Mouse (Mus musculus) midbrain, embryonic 12.5 days (tissue): Measurements from ENCODE around the gene Olfr1335. TPM values are rescaled to one million over a fixed set of nuclear protein-coding genes. Genes with fewer than 3 reads are reported as not detected.
"Not testable (repeated sequence)": the region's sequence is repeated elsewhere in the genome, so short reads cannot be mapped to it uniquely, and the experiment has no call there.

ENCODE experiments used
- ATAC-seq: fragments of 200-750 bp; cut with Nextera tagmentation; 2 replicates; pipeline ENCODE4 v1.8.0; 2017; ENCODE audit warnings: low read depth, moderate TSS enrichment, moderate library complexity; ENCODE audit not compliant: low FRiP score
- H3K27ac ChIP-seq: fragments of 300-500 bp; sonication (generic); replicated peaks from 2 replicates; pipeline ENCODE4 v1.5.1; 2016; ENCODE audit warnings: mild to moderate bottlenecking
- H3K27me3 ChIP-seq: fragments of 300-500 bp; sonication (generic); 2 replicates; pipeline ENCODE4 v1.6.1; 2016; ENCODE audit warnings: mild to moderate bottlenecking
- H3K36me3 ChIP-seq: fragments of 300-500 bp; sonication (generic); 2 replicates; pipeline ENCODE4 v1.6.1; 2016
- H3K4me1 ChIP-seq: fragments of 300-500 bp; sonication (generic); 2 replicates; pipeline ENCODE4 v1.6.1; 2016
- H3K4me2 ChIP-seq: fragments of 300-500 bp; sonication (generic); replicated peaks from 2 replicates; pipeline ENCODE4 v1.6.1; 2016; ENCODE audit warnings: mild to moderate bottlenecking, moderate library complexity
- H3K4me3 ChIP-seq: fragments of 300-500 bp; sonication (generic); 2 replicates; pipeline ENCODE4 v1.5.1; 2016; ENCODE audit warnings: mild to moderate bottlenecking
- H3K9ac ChIP-seq: fragments of 300-500 bp; sonication (generic); replicated peaks from 2 replicates; pipeline ENCODE4 v1.6.1; 2016; ENCODE audit warnings: mild to moderate bottlenecking, moderate library complexity
- H3K9me3 ChIP-seq: fragments of 300-500 bp; sonication (generic); 2 replicates; pipeline ENCODE4 v1.6.1; 2016; ENCODE audit warnings: mild to moderate bottlenecking
- WGBS: fragments of 180-500 bp; shearing (Covaris S2); methylation state at CpG from one replicate; pipeline ENCODE4 v1.1.7; 2016; 5-methylcytosine and 5-hydroxymethylcytosine counted together
- polyA plus RNA-seq: library from polyadenylated mRNA; unstranded; fragments of >200 nt; fragmentation: Nextera tagmentation; extraction: Ambion mirVana; gene quantifications from 2 replicates; pipeline ENCODE4 v1.2.1, GENCODE M21; 2016

The Olfr1335 gene
- polyA plus RNA-seq: not detected in 2 replicates

DNA sequence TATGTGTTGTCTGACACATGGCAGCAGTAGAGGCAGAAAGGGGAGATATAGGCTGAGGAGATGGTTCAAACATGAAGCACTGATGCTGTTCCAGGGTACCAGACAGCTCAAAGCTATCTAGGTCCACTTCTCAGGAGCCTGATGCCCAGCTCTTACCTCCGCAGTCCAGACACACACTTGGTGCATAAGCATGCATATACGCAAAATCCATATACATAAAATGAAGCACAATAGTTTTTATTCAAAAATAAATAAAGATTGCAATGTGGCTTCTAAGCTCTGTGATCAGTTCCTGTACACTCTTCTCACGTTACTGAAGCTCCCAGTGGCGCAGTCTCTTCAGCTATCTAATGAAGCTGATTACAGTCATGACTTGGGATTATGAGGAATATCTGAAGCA lies at the start of gene Olfr1335:
Gene Olfr1335, minus strand, starts transcription at position 101 of the 400 bp plus-strand sequence.
- WGBS: 92% methylated on average over 4 of the region's 4 CpGs
- no peak within 1 kb of the TSS for H3K9ac ChIP-seq
- no peaks in the 10 kb centered on the region for H3K9me3 ChIP-seq
- no peak for ATAC-seq
- no peaks in the 10 kb centered on the region for H3K36me3 ChIP-seq
- no peaks in the 10 kb centered on the region for H3K27me3 ChIP-seq
- no peaks in the 10 kb centered on the region for H3K4me1 ChIP-seq
- no peak within 1 kb of the TSS for H3K4me2 ChIP-seq
- no peak within 1 kb of the TSS for H3K27ac ChIP-seq
- no peak within 1 kb of the TSS for H3K4me3 ChIP-seq

DNA sequence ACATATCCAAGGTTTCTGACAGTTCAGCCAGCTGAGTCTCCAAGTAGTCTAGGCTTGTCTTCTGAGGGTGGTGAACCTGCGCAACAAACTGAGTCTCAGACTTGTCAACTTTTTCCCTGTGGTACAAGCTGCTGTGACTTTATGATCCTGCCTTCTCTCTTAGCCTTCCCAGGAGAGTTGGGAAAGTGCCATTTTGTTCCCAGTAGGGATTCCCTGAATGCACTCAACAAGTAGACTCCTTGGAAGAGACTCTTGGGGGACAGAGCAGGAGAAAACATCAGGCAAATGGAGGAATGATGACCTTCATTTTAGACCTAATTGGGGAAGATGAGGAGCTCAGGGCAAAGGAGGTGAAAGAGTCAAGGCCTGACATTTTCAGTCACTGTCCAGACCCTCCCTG lies 26.4 kb upstream of the Olfr1335 start, which contains the start of gene Olfr1333:
Gene Olfr1333, minus strand, starts transcription at position 101 of the 400 bp plus-strand sequence.
- WGBS: 92% methylated on average over 1 of the region's 1 CpGs

DNA sequence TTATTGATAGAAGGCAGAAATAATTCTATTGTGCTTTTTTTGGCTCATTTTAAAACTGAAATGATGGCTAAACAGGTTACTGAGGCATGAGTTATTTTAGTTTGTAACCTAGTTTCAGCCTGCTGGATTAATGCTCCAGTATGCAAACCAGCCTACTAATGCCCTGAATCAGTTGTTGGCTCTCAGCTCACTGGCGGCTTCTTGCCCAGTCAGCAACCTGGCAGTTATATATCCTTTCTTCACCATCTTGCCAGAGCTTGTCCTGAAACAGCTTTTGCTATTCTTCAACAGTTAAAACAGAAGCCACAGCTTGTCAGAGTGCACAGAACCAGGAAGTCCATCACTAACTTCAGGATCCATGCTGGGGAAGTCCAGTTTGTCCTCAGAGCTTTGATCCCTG lies 9.2 kb upstream of the Olfr1335 start:
- Histone ChIP-seq H3K9ac (no peak overlapping the region), H3K4me1 (no peaks in the 10 kb centered on the region), H3K4me3 (no peak overlapping the region), H3K4me2 (no peak overlapping the region), H3K27me3 (no peaks in the 10 kb centered on the region), H3K9me3 (no peaks in the 10 kb centered on the region), H3K27ac (no peak overlapping the region), H3K36me3 (no peaks in the 10 kb centered on the region)
- WGBS: 91% methylated on average over 1 of the region's 1 CpGs
- ATAC-seq: no peak

More for the DNA sequence above, 26.4 kb upstream of the Olfr1335 start, which contains the start of gene Olfr1333:
- no peaks in the 10 kb centered on the region for H3K4me1 ChIP-seq
- no peaks in the 10 kb centered on the region for H3K36me3 ChIP-seq
- H3K27me3 ChIP-seq: no peaks in the 10 kb centered on the region
- H3K9ac ChIP-seq: no peak within 1 kb of the TSS
- H3K4me2 ChIP-seq: no peak within 1 kb of the TSS
- no peak within 1 kb of the TSS for H3K27ac ChIP-seq
- no peak for ATAC-seq
- H3K4me3 ChIP-seq: no peak within 1 kb of the TSS
- no peaks in the 10 kb centered on the region for H3K9me3 ChIP-seq

DNA sequence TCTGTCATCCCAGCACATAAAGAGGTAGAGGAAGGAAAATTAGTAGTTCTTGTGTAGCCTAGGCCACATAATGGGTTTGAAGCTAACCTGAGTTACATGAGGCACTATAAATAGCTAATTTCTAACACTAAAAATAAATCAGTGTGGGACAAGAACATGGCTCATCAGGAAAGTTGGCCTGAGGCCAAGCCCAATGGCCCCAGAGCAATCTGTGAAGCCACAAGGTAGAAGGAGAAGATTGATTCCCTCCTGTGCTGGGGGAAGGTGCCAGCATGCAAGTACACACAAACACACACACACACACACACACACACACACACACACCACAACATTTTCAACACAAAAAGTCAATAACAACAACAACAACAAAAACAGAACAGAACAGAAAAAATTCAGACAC lies 16.9 kb downstream of the Olfr1335 start:
- not testable (repeated sequence) for H3K4me2 ChIP-seq, ATAC-seq

DNA sequence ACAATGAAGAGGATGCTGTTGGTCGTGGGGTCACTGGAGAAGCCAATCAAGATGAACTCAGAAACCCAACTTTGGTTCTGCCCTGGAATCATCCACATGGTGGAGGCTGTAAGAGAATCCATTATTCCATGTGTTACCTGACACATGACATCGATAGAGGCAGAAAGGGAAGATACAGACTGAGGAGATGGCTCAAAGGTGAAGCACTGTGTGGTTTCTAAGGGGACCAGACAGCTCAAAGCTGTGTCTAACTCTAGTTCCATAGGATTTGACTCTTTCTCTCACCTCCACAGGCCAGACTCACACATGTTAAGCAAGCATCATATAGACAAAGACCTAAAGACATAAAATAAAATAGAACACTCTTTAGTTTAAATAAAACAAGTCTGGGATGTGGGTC lies 27.3 kb downstream of the Olfr1335 start, which contains the start of gene Olfr1337:
Gene Olfr1337, minus strand, starts transcription at position 101 of the 400 bp plus-strand sequence.
- ATAC-seq: no peak
- H3K4me1 ChIP-seq: no peaks in the 10 kb centered on the region
- H3K27ac ChIP-seq: no peak within 1 kb of the TSS
- H3K27me3 ChIP-seq: no peaks in the 10 kb centered on the region
- 76% methylated on average over 2 of the region's 2 CpGs for WGBS
- H3K9ac ChIP-seq: no peak within 1 kb of the TSS
- H3K9me3 ChIP-seq: no peaks in the 10 kb centered on the region
- no peak within 1 kb of the TSS for H3K4me3 ChIP-seq
- H3K4me2 ChIP-seq: no peak within 1 kb of the TSS
- no peaks in the 10 kb centered on the region for H3K36me3 ChIP-seq

More for the DNA sequence above, 16.9 kb downstream of the Olfr1335 start:
- H3K4me3 ChIP-seq, H3K9ac ChIP-seq, H3K27me3 ChIP-seq, H3K4me1 ChIP-seq, H3K27ac ChIP-seq, H3K36me3 ChIP-seq, H3K9me3 ChIP-seq: not testable (repeated sequence)

Other genes with a start within 250 kb of the Olfr1335 start
- 0.92 and 1.5 TPM in 2 replicates for gene Cfap57, start 189.2 kb downstream of the Olfr1335 start, polyA plus RNA-seq
- 167 TPM in 2 replicates for gene Ebna1bp2, start 189.1 kb downstream of the Olfr1335 start, polyA plus RNA-seq
- gene Olfr62, start 151.0 kb downstream of the Olfr1335 start, polyA plus RNA-seq: not detected in 2 replicates
- not detected in 2 replicates for gene Olfr1342, start 117.2 kb downstream of the Olfr1335 start, polyA plus RNA-seq
- gene Olfr1341, start 106.4 kb downstream of the Olfr1335 start, polyA plus RNA-seq: not detected in 2 replicates
- not detected in 2 replicates for gene Olfr1340, start 89.8 kb downstream of the Olfr1335 start, polyA plus RNA-seq
- not detected in 2 replicates for gene Olfr1339, start 77.8 kb downstream of the Olfr1335 start, polyA plus RNA-seq
- gene Olfr1338, start 51.2 kb downstream of the Olfr1335 start, polyA plus RNA-seq: not detected in 2 replicates
- not detected in 2 replicates for gene Olfr1337, start 27.4 kb downstream of the Olfr1335 start, polyA plus RNA-seq
- not detected in 2 replicates for gene Olfr1333, start 26.3 kb upstream of the Olfr1335 start, polyA plus RNA-seq
- not detected in 2 replicates for gene Olfr1331, start 54.7 kb upstream of the Olfr1335 start, polyA plus RNA-seq
- gene Olfr1330, start 78.7 kb upstream of the Olfr1335 start, polyA plus RNA-seq: not detected in 2 replicates
- gene Olfr1329, start 107.5 kb upstream of the Olfr1335 start, polyA plus RNA-seq: not detected in 2 replicates
- not detected in 2 replicates for gene Olfr1328, start 128.7 kb upstream of the Olfr1335 start, polyA plus RNA-seq
- gene Lao1, start 151.6 kb upstream of the Olfr1335 start, polyA plus RNA-seq: not detected in 2 replicates